Mouse (Mus musculus) fat pad, adult 2 months (tissue): Measurements from ENCODE around the gene Lrrk1.

Experiments
- DNase-seq: peaks from one replicate; pipeline ENCODE4 v3.0.0-alpha.2; 2011; ENCODE audit warnings: low read depth, low spot score; ENCODE audit errors: extremely low read depth

Gene Lrrk1

GRCm38 (mm10) chr7:66340044-66340443 lies 48.1 kb downstream of the Lrrk1 start:
- DNase-seq, result no peak

GRCm38 (mm10) chr7:66339625-66340024 lies 48.5 kb downstream of the Lrrk1 start:
- DNase-seq, result no peak

DNA sequence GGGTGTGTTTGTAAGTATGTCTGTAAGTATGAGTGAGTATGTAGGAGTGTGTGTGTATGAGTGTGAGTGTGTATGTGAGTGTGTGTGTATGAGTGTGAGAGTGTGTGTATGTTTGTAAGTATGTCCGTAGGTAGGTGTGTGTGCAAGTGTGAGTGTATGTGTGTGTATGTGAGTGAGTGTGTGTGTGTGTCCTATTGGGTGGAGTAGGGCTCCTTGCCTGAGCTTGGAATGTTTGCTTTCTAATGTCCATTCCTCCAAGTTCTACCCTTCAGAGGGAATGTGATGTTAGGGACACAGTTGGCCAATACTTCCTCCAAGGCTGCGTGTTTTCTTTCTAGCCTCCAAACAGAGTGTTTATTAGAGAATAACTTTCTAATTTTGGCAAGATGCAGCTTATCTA lies 51.2 kb downstream of the Lrrk1 start:
- no peak for DNase-seq

- no peak for DNase-seq
Measured at GRCm38 (mm10) chr7:66333906-66334500, 54.1 kb downstream of the Lrrk1 start.

- DNase-seq, result no peak
Measured at GRCm38 (mm10) chr7:66332340-66332739, 55.8 kb downstream of the Lrrk1 start.

GRCm38 (mm10) chr7:66330610-66331009 lies 57.5 kb downstream of the Lrrk1 start:
- DNase-seq, result no peak

DNA sequence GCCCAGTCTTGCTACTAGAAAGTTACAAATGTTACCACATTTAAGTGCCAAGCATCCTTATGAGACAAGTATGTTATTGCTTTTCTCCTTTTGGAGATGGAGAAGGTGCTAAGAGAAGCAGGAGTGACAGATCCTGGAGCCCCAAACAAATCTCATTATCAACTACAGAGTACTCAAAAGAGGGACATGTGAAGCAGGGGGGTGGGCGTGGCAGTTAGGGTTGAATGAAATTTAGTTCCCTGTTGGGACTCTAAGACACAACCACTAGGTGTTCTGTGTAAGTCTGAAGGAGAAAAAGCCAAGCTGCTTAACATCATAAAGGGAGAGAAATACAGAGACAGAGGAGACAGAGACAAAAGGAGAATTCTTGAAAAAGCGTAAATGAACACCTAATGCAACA lies 60.6 kb downstream of the Lrrk1 start:
- DNase-seq, result no peak

- DNase-seq, result no peak
Measured at GRCm38 (mm10) chr7:66325419-66326053, 62.6 kb downstream of the Lrrk1 start.

GRCm38 (mm10) chr7:66323252-66324015 lies 64.7 kb downstream of the Lrrk1 start:
- no peak for DNase-seq

GRCm38 (mm10) chr7:66320996-66321395 lies 67.2 kb downstream of the Lrrk1 start:
- DNase-seq, result no peak

- DNase-seq, result no peak
Measured at GRCm38 (mm10) chr7:66318147-66318546, 70.0 kb downstream of the Lrrk1 start.

DNA sequence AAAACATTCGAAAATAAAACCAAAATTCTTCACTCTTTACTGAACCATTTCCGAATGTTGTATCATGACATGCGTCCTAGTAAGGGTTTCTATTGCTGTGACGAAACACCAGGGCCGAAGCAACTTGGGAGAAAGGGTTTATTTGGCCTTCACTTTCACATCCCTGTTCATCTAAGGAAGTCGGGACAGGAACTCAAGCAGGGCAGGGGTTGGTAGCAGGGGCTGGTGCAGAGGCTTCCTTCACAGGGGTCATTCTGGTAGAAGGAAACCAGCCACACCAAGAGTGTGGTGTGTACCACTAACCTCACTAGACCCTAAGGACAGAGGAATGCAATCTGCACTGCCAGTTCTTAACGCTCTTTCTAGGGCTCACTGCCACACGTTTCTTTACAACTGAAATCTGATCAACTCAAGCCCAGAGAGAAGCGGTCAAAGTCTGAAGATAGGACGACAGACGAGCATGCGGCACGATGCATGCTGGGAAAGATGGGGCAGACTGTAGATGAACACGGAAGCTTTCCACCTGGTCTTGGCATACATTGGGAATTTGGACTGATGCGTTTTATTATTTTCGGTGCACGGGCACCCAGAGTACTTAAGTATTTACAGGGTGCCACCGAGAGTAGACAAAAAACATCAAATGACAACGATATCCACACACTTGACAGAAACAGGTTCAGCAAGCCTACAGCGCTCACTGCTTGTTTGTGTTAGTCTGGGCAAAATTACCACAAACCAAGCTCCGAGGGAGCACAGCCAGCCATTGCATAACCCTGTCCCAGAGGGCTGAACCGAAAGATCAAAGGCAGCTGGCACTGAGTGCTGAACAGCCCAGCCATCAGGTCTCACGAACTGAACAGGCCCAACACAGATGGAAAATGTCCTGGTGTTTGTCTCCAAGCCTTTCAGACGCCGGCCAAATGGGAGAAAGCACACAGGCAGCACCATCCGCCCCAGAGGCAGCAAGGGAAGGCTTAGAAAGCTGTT lies 77.2 kb downstream of the Lrrk1 start:
- DNase-seq, result peak; percentile 57

- no peak for DNase-seq
Measured at GRCm38 (mm10) chr7:66309950-66310669, 78.0 kb downstream of the Lrrk1 start.

- no peak for DNase-seq
Measured at GRCm38 (mm10) chr7:66309240-66309949, 78.8 kb downstream of the Lrrk1 start.

DNA sequence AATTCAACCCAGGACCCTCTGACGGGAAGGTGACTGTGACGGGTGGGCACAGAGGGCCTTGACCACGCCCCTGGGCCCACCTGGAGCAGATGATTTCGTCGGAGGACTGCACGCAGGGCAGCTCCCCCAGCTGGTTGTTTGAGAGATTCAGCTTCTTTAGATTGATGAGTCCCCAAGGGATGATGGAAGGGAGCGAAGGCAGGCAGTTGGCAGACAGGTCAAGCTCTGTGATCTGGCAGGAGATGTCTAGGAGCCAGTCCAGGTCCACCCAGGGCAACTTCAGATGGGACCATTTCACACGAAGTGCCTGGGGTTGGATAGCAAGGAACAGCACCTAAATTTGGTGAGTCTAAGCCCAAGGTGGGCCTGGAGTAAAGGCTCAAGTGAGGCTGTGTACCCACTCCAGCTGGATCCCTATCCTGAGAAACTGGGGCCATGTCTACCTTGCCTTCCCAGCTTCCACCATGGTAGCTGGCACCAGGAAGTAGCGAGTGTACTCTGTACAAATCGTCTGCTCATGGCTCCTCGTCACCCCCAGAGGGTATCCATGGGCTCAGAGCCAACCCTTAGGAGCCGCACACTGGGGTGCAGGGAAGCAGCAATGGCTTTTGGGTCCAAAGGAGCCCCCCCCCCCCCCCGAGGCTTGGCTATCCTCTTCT lies 79.4 kb downstream of the Lrrk1 start:
- DNase-seq, result no peak

DNA sequence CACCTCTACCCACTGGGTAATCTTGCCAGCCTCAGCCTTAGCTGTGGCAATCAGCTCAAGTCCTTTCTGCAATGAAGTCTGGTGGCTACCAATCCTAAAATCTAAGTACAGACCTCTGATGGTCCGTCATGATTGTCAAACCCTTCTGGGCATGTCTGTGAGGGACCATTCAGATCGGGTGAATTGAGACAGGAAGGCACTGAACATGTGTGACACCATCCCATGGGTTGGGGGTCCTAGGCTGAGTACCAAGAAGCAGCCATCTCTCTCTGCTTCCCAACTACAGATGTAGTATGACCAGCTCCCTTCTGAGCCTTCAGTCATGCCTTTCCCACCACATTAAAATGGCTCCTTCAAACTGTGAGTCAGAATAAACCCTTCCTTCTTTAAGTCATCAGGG lies 80.4 kb downstream of the Lrrk1 start:
- DNase-seq, result no peak

GRCm38 (mm10) chr7:66305714-66306198 lies 82.4 kb downstream of the Lrrk1 start:
- DNase-seq, result no peak

DNA sequence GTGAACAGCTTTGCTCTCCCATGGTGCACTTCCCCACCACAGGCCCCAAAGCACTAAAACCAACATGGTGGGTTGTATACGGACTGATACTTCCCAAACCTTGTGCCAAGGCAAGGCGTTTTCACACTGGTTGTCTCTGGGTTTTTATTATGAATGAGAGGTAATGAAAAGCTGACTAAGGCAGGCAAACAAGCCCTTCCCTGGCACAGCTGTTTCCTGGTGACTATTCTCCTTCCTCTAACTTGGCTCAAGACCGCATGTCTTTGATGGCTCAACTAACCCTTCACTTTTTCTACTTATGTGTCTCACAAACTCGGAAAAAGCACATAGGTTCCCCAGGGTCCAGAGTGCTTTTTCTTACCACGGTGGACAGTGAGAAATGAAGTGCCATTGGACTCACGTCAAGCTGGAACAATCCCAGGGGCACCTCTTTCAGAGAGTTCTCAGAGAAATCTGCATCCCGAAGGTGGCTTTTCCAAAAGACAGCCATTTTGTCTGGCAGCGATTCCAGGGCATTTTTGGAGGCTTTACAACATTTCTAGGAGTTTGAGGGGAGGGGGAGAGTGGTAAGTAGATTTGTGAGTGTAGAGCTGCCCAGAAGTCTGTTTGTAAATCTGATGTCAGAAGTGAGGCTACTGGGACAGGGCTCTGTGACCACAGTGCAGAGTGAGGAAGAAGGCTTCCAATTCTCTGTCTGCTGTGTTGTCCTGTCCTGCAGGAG lies 83.0 kb downstream of the Lrrk1 start:
- DNase-seq, result no peak
